Mouse (Mus musculus): ENCODE measurements around the gene Fez2.

- no peak for TF ChIP-seq CTCF (IDR thresholded peaks at IDR 0.05; ENCODE audit: low read depth)
- no peak for TF ChIP-seq EP300 (IDR thresholded peaks at IDR 0.05; ENCODE audit: low read depth)
These were observed 19.2 kb upstream of the Fez2 start for GRCm38 (mm10) chr17:78437161-78437560.

All from liver, postnatal 0 days (tissue).